Mouse (Mus musculus): ENCODE measurements around the gene B3gnt6. TPM values are rescaled to one million over a fixed set of nuclear protein-coding genes. Genes with fewer than 3 reads are reported as not detected.

B3gnt6 gene
- total RNA-seq, 2 experiments from 2014 or later = 0.58 TPM; not detected in 1

DNA sequence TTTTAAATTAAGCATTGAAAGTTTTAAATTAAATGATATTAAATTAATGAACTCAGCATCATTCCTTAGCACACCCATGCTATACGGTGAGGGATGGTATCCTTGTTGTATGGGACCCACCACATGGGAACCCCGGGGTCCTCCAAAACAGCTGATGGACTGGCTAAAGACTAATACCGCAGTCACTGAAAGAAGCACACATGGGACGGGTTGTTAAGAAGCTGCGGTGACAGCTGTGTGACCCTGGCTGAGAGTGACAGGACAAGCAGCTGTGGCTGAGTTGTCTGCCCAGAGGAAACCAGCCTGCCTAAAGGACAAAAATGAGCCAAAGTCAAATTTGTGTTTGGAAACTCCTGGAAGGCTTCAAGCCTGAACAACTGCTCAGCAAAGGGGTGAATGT, 45.4 kb downstream of the B3gnt6 start:
- ATAC-seq (replicated peaks; ENCODE audit: poor library complexity, severe bottlenecking) = no peak

DNA sequence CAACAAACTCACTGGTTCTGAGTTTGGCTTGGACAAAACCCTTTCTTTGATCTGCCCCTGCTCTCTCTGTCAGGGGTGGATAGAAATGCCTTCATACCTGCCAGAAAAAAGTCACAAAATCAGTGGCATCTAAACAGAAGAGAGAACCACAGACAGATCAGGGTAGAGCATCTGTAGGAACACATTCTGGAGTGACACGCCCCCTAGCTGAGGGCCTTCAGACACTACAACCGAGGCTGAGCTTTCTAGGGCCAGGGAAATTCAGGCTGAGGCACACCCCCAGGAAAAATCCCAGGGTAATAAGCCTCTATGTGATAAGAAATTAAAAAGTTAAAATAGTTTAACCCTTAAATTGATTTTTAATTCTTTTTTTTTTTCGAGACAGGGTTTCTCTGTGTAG, 45.9 kb downstream of the B3gnt6 start:
- ATAC-seq (replicated peaks; ENCODE audit: poor library complexity, severe bottlenecking) = no peak

DNA sequence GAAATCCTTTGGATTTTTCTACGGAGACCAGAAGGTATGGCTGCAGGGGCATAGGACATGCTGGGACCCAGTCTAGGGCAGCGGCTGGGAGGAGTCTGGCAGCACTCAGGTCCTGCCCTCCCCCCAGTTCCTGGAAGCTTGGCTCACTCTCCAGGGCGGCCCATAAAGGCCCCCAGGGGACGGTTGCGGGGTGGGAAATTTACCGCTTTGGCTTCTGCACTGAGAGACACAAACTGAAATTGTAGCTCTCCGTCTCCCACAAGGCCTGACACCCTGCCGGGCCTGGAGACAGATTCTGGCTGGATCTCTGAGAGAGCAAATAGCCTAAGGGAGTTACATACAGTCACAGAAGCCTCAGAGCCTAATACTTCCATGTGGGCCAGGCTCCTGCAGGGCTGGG, 46.9 kb downstream of the B3gnt6 start:
- no peak for ATAC-seq (replicated peaks; ENCODE audit: poor library complexity, severe bottlenecking)

DNA sequence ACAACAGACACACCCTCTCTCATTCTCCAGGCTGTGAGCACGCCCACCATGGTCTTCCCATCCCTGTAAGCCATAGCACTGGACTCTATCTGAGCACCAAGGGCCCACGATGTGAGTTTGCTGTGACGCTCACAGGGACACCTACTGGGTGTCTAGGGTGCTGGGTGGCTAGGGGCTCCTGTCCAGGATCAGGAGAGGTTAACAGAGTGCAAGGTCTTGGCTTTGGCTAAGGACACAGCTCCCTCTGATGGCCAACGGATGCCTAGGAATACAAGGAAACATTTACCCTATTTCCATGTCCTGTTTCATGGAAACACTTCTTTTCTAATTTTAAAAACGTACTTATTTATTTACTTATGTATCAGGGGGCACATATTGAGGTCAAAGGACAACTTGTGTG, 48.8 kb downstream of the B3gnt6 start:
- ATAC-seq (replicated peaks; ENCODE audit: poor library complexity, severe bottlenecking) = no peak

DNA sequence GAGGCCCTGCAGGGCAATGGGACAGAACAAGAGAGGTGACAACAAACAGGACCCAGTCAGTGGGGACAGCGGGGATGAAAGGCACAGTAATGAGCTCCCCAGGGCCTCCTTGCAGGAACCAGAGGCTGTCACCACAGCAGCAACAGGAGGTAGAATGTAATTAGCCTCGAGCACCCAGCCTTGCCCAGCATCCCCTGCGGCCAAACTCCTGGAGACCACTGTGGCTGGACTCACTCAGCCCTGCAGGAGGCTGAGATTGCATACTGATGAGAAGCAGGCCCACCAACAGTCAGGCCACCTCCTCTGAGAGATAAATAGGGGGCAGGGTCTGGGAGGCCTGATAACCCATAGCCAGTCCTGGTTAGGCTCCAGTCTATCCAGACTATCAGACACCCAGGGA, 49.5 kb downstream of the B3gnt6 start:
- no peak for ATAC-seq (replicated peaks; ENCODE audit: poor library complexity, severe bottlenecking)

DNA sequence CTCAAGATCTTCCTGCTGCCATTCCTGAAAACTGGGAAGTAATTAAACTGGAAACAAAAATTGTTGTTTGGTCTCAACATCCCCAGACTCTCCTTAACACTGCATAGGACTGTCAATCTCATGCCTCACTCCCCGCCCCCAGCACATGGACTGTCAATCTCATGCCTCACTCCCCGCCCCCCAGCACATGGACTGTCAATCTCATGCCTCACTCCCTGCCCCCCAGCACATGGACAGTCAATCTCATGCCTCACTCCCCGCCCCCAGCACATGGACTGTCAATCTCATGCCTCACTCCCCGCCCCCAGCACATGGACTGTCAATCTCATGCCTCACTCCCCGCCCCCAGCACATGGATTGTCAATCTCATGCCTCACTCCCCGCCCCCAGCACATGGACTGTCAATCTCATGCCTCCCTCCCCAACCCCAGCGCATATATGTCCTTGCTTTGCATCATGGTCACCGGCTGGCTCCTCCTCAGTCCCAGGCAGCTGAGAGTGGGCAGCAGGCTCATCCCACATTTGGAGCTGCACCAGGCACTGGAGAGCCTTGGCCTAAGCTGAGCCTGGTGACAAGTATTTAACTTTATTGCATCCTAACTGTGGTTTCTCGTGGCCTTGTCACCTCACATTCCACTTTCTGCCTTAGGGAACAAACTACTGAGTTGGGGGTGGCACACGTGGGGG, 50.4 kb downstream of the B3gnt6 start:
- ATAC-seq (replicated peaks; ENCODE audit: poor library complexity, severe bottlenecking) = no peak

DNA sequence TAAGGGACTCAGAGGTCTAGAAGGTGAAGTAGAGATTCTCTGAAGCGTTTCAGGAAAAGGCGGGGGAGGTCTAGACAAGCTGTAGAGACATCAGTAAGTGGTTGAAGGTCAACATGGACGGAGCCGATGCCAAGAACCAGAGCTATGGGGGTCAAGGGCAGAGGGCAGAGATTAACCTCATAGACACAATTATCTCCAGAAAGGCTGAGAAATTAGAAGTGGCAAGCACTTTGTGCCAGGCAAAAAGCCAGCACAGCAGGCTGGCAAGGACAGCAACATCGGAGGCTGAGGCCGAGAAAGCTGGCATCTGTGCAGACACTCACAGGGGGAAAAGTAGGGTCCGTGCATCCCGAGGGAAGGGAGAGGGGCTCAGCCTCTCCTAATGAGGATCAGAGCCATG, 51.5 kb downstream of the B3gnt6 start:
- no peak for ATAC-seq (replicated peaks; ENCODE audit: poor library complexity, severe bottlenecking)

DNA sequence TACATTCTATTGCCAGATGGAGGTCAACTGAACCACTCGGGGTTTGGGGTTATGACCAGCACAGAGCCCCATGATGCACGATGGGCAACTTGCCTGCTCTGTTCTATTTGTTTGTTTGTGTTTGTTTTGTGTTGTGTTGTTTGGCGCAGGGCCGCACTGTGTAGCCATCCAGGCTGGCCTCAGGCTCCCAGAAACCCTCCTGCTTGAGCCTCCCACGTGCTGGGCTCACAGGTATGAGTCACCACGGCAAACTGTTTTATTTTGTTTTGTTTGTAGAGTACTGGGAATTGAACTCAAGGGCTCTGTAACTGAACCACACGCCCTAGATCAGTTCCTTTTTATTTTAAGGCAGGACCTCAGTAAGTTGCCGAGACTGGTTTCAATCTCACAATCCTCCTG, 52.8 kb downstream of the B3gnt6 start:
- no peak for ATAC-seq (replicated peaks; ENCODE audit: poor library complexity, severe bottlenecking)

DNA sequence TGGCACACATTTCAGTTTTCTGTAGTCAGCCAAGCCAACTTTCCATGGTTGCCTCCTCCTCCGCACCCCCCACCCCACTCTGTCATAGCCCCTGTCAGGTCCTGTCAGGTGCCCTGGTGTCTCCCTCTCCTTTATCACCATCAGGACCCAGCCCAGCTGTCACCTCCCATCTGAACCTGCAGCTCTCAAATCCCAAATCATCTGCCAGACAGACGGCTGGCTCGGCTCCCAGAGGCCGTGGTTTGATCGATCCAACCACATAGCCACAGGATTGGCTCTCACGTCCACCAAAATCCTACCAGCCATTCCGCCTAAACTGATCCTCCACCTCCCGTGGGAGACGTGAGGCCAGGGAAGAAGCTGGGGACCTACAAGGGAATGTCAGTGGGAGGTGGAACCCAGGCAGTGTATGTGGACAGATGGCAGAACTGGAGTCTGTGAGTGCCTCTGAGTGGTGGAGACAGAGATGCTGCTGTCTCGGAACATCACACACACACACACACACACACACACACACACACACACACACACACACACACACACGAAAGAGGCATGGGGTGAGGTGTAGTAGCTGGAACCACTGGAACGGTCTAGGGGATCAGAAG, 53.3 kb downstream of the B3gnt6 start:
- no peak for ATAC-seq (replicated peaks; ENCODE audit: poor library complexity, severe bottlenecking)

DNA sequence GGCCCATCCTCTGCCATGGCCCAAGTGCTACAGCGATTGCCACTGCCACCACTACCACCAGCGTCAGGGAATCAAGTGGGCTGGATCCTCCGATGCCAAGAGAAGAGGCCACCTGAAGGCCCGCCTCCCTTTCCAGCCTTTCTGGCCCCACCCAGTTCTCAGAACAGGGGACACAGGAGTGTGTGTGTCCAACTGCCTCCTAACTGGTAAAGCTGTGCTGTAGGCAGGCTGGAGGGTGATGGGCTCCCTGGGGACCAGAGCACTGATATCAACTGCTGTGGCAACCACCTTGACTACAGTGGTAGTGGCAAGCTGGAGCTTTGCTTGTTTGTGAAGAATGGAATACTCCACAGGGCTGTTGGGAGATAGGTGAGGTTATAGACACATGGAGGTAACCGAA, 53.9 kb downstream of the B3gnt6 start, which contains the start of gene Omp:
Omp (minus strand) TSS at position 101 of the 400 bp plus-strand sequence.
- ATAC-seq (replicated peaks; ENCODE audit: poor library complexity, severe bottlenecking) = no peak

DNA sequence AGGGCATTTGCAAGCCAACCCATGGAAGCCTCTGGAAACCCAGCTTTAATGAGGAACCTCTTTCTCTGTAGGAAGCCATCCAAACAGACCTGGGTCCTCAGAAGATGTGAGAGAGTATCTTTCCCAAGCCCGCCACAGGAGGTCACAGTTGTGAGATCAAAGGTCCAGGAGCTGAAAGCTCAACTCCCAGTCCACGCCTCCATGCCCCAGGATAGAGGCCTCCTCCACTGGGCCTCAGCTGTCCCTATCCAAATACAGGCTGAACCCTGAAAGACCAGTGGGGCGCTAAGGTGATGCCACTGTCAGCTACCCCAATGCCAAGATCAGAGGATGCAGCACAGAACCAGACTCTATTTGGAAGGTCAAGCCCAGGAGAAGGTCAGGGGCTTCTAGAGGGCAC, 56.6 kb downstream of the B3gnt6 start:
- no peak for ATAC-seq (replicated peaks; ENCODE audit: poor library complexity, severe bottlenecking)

Other genes with a start within 250 kb of the B3gnt6 start
- 34.8 and 43.7 TPM in 2 replicates for gene Myo7a, start 80.0 kb downstream of the B3gnt6 start, total RNA-seq (2014; fragmentation: Nextera tagmentation)
- 22.0 and 26.2 TPM in 2 replicates for gene Myo7a, start 80.0 kb downstream of the B3gnt6 start, total RNA-seq (2017)
- 0.32 and 0.64 TPM in 2 replicates for gene Omp, start 54.0 kb downstream of the B3gnt6 start, total RNA-seq (2014; fragmentation: Nextera tagmentation)
- 0.31 TPM in 1 of 2 replicates, not detected in the other for gene Omp, start 54.0 kb downstream of the B3gnt6 start, total RNA-seq (2017)
- 3.2 and 5.2 TPM in 2 replicates for gene Capn5, start 21.2 kb downstream of the B3gnt6 start, total RNA-seq (2014; fragmentation: Nextera tagmentation)
- gene Capn5, start 21.2 kb downstream of the B3gnt6 start, total RNA-seq (2017) = 1.2 and 1.3 TPM in 2 replicates
- gene Acer3, start 121.7 kb upstream of the B3gnt6 start, total RNA-seq (2014; fragmentation: Nextera tagmentation) = 42.7 and 49.6 TPM in 2 replicates
- 42.1 and 48.8 TPM in 2 replicates for gene Acer3, start 121.7 kb upstream of the B3gnt6 start, total RNA-seq (2017)
- 0.43 TPM in 1 of 2 replicates, not detected in the other for gene Tsku, start 161.8 kb upstream of the B3gnt6 start, total RNA-seq (2014; fragmentation: Nextera tagmentation)
- not detected in 2 replicates for gene Tsku, start 161.8 kb upstream of the B3gnt6 start, total RNA-seq (2017)
- not detected in 2 replicates for gene Gucy2d, start 240.9 kb upstream of the B3gnt6 start, total RNA-seq (2014; fragmentation: Nextera tagmentation)
- gene Gucy2d, start 240.9 kb upstream of the B3gnt6 start, total RNA-seq (2017) = not detected in 2 replicates